Mouse (Mus musculus) heart, postnatal 0 days (tissue): ENCODE measurements around the gene Tnrc6c.

Experiments
- CTCF ChIP-seq: IDR thresholded peaks from 2 replicates; pipeline ENCODE4 v1.5.1; 2016; ENCODE audit warnings: antibody characterized with exemption, control low read depth, low read depth
- EP300 ChIP-seq: IDR thresholded peaks from 2 replicates; pipeline ENCODE4 v1.6.1; 2016; ENCODE audit warnings: antibody characterized with exemption, low read depth

- TF ChIP-seq CTCF = no peak
- TF ChIP-seq EP300 = no peak
Observed at GRCm38 (mm10) chr11:117694050-117694449, 40.0 kb downstream of the Tnrc6c start.
